Comparison of ENCODE assay signal across 31 mouse cellular contexts in genomic region chr6:101056318-101056717, GRCm38 (mm10).
A peak's percentile ranks its signal among the peaks of the same experiment; 100 is the strongest.
DNase-seq lines count a peak whose midpoint lies in the region; ATAC-seq lines count a peak whose summit lies in the region.
"Had no signal": no experiment of that assay in that cellular context is flagged by ENCODE, and none has a peak within 500 bp of the region (broad histone marks: within the 10 kb centered on the region; RNA-seq: fewer than 3 reads in every experiment).

No protein-coding gene starts in this region.

- DNase-seq in frontal cortex, postnatal 10 days (ENCODE audit: low spot score in 2 of 2): no peak
- DNase-seq in left cerebral cortex, postnatal 25 days (ENCODE audit: low spot score in 2 of 2): peak; percentile 24 to 56
- no peak for DNase-seq in left cerebral cortex, adult 11 months (ENCODE audit: low spot score)
- peak; percentile 25 to 60 for DNase-seq in layer of hippocampus, adult 18-20 months (ENCODE audit: low spot score in 2 of 2)
- peak; percentile 12 to 37 for DNase-seq in layer of hippocampus, postnatal 25 days (ENCODE audit: extremely low spot score in 1 of 2, low spot score in 1 of 2)
- DNase-seq in embryo, embryonic 10.5 days (ENCODE audit: low spot score): no peak
- DNase-seq: adrenal gland, adult 8-10 months; cerebellum, adult 9-10 months; cerebellum, postnatal 36 days; gastrocnemius, postnatal 25 days; heart, adult 18-20 months; heart, postnatal 10 days; kidney, adult 11 months; kidney, postnatal 14 days; lung, embryonic 14.5 days; lung, postnatal 14 days; thymus, adult 18-20 months; thymus, postnatal 25 days had no signal

- no peaks in the 10 kb centered on the region for H3K27me3 ChIP-seq in heart, embryonic 12.5 days (replicated peaks)
- H3K27me3 ChIP-seq: embryonic facial prominence, embryonic 13.5 days; forebrain, embryonic 15.5 days; heart, embryonic 13.5 days; limb, embryonic 12.5 days; liver, embryonic 15.5 days; midbrain, embryonic 15.5 days had no signal

- intact Hi-C loops in left cerebral cortex, postnatal 25 days (cut with DNase I): no loop called here

- WGBS in heart, embryonic 12.5 days: 92% methylated on average over 13 of the region's 13 CpGs

- ATAC-seq in frontal cortex, adult (ENCODE audit: low TSS enrichment): peak; percentile 90
- ATAC-seq in heart, embryonic 12.5 days (ENCODE audit: insufficient number of reproducible peaks, low FRiP score): no peak
- ATAC-seq: forebrain, embryonic 15.5 days; midbrain, embryonic 15.5 days had no signal

- H3K4me3 ChIP-seq in heart, embryonic 12.5 days: no peak overlapping the region
- H3K4me3 ChIP-seq: embryonic facial prominence, embryonic 13.5 days; forebrain, embryonic 10.5 days; forebrain, embryonic 15.5 days; heart, embryonic 13.5 days; limb, embryonic 12.5 days; liver, embryonic 15.5 days; midbrain, embryonic 10.5 days; midbrain, embryonic 15.5 days; neural tube, embryonic 15.5 days had no signal

- no peak overlapping the region for H3K27ac ChIP-seq in heart, embryonic 12.5 days (ENCODE audit: poor library complexity, severe bottlenecking)
- H3K27ac ChIP-seq: embryonic facial prominence, embryonic 13.5 days; forebrain, embryonic 10.5 days; forebrain, embryonic 15.5 days; heart, embryonic 13.5 days; hindbrain, embryonic 14.5 days; limb, embryonic 12.5 days; liver, embryonic 15.5 days; midbrain, embryonic 10.5 days; midbrain, embryonic 15.5 days; neural tube, embryonic 15.5 days; stomach, postnatal 0 days had no signal

- no peaks in the 10 kb centered on the region for H3K36me3 ChIP-seq in heart, embryonic 12.5 days
- H3K36me3 ChIP-seq: embryonic facial prominence, embryonic 13.5 days; forebrain, embryonic 10.5 days; forebrain, embryonic 15.5 days; heart, embryonic 13.5 days; limb, embryonic 12.5 days; liver, embryonic 15.5 days; midbrain, embryonic 10.5 days; midbrain, embryonic 15.5 days; neural tube, embryonic 15.5 days had no signal

- H3K9ac ChIP-seq in heart, embryonic 12.5 days: no peak overlapping the region
- H3K9ac ChIP-seq: embryonic facial prominence, embryonic 13.5 days; forebrain, embryonic 15.5 days; heart, embryonic 13.5 days; hindbrain, embryonic 14.5 days; limb, embryonic 12.5 days; liver, embryonic 15.5 days; lung, embryonic 14.5 days; midbrain, embryonic 15.5 days; neural tube, embryonic 15.5 days had no signal

- peaks cover 8% of the 10 kb centered on the region; the same call in 1 of the 2 replicates for H3K4me1 ChIP-seq in heart, embryonic 12.5 days (replicated peaks)
- H3K4me1 ChIP-seq: embryonic facial prominence, embryonic 13.5 days; liver, embryonic 15.5 days; midbrain, embryonic 10.5 days had no signal

- H3K4me2 ChIP-seq in heart, embryonic 12.5 days: no peak overlapping the region
- H3K4me2 ChIP-seq: embryonic facial prominence, embryonic 13.5 days; forebrain, embryonic 15.5 days; heart, embryonic 13.5 days; hindbrain, embryonic 14.5 days; limb, embryonic 12.5 days; liver, embryonic 15.5 days; lung, embryonic 14.5 days; midbrain, embryonic 15.5 days; neural tube, embryonic 15.5 days had no signal

- H3K9me3 ChIP-seq in heart, embryonic 12.5 days (replicated peaks): no peaks in the 10 kb centered on the region
- H3K9me3 ChIP-seq: embryonic facial prominence, embryonic 13.5 days; forebrain, embryonic 10.5 days; forebrain, embryonic 15.5 days; heart, embryonic 13.5 days; limb, embryonic 12.5 days; liver, embryonic 15.5 days; midbrain, embryonic 10.5 days; midbrain, embryonic 15.5 days; neural tube, embryonic 15.5 days had no signal

Comparison
In these comparisons a context has a peak if more than half of its experiments do, and no peak if none do; other contexts are left out.
1. DNase-seq: peak in left cerebral cortex, postnatal 25 days (2 of 2), layer of hippocampus, adult 18-20 months (2 of 2) and layer of hippocampus, postnatal 25 days (2 of 2); none in frontal cortex, postnatal 10 days (0 of 2), left cerebral cortex, adult 11 months (single experiment) and embryo, embryonic 10.5 days (single experiment).